Mouse (Mus musculus) MEL (cell line): Measurements from ENCODE around the gene Fosb. TPM values are rescaled to one million over a fixed set of nuclear protein-coding genes. Genes with fewer than 3 reads are reported as not detected.
"Not testable (repeated sequence)": the region's sequence is repeated elsewhere in the genome, so short reads cannot be mapped to it uniquely, and the experiment has no call there.

ENCODE experiments used
- DNase-seq: peaks from one replicate; pipeline ENCODE4 v3.0.0; 2011; ENCODE audit warnings: low read depth, low spot score
- H3K27ac ChIP-seq: 2 replicates; pipeline ENCODE4 v1.5.1; 2012; ENCODE audit warnings: low read depth, mild to moderate bottlenecking, control low read depth, low read length, moderate library complexity; ENCODE audit not compliant: control insufficient read depth
- H3K27me3 ChIP-seq, 2 experiments: fragments of 150-350 bp in 1 of 2; sonication (generic) in 1 of 2; 2 replicates each; pipeline ENCODE4 v1.6.1; 2012; ENCODE audit warnings: low read length in 2 of 2, mild to moderate bottlenecking in 2 of 2, improper control_type of control experiment in 1 of 2, moderate library complexity in 1 of 2; ENCODE audit not compliant: insufficient read depth in 2 of 2, control insufficient read depth in 1 of 2
- H3K36me3 ChIP-seq, 2 experiments: 2 replicates each; pipeline ENCODE4 v1.6.1; 2012 to 2014; ENCODE audit warnings: low read length in 2 of 2, improper control_type of control experiment in 1 of 2, inconsistent platforms in 1 of 2, mild to moderate bottlenecking in 1 of 2; ENCODE audit not compliant: insufficient read depth in 2 of 2, control insufficient read depth in 1 of 2
- H3K4me1 ChIP-seq, 2 experiments: fragments of 150-350 bp in 1 of 2; sonication (generic) in 1 of 2; 2 replicates each; pipeline ENCODE4 v1.6.1; 2012; ENCODE audit warnings: low read length in 2 of 2, improper control_type of control experiment in 1 of 2, mild to moderate bottlenecking in 1 of 2; ENCODE audit not compliant: insufficient read depth in 2 of 2, control insufficient read depth in 1 of 2
- H3K4me3 ChIP-seq, 2 experiments: fragments of 150-350 bp in 1 of 2; sonication (generic) in 1 of 2; 2 replicates each; pipeline ENCODE4 v1.5.1; 2012; ENCODE audit warnings: low read depth in 2 of 2, low read length in 2 of 2, mild to moderate bottlenecking in 2 of 2, moderate library complexity in 2 of 2, control low read depth in 1 of 2, improper control_type of control experiment in 1 of 2; ENCODE audit not compliant: control insufficient read depth in 1 of 2, insufficient read depth in 1 of 2
- H3K79me2 ChIP-seq: 2 replicates; pipeline ENCODE4 v1.6.1; 2012; ENCODE audit warnings: mild to moderate bottlenecking, low read length, moderate library complexity; ENCODE audit not compliant: control insufficient read depth, poor library complexity, insufficient read depth
- H3K9ac ChIP-seq: 2 replicates; pipeline ENCODE4 v1.6.1; 2012; ENCODE audit warnings: low read depth, mild to moderate bottlenecking, control low read depth, low read length, moderate library complexity; ENCODE audit not compliant: control insufficient read depth, poor library complexity, severe bottlenecking
- H3K9me3 ChIP-seq: fragments of 150-350 bp; sonication (generic); replicated peaks from 2 replicates; pipeline ENCODE4 v1.6.1; 2012; ENCODE audit warnings: mild to moderate bottlenecking, low read length, improper control_type of control experiment, moderate library complexity; ENCODE audit not compliant: insufficient read depth
- CTCF ChIP-seq, 3 experiments: IDR thresholded peaks in 2 of 3; conservative IDR thresholded peaks in 1 of 3; 2 replicates each; pipeline ENCODE4 v1.5.1; 2011 to 2012; ENCODE audit warnings: low read length in 3 of 3, low read depth in 2 of 3, mild to moderate bottlenecking in 2 of 3, improper control_type of control experiment in 1 of 3, inconsistent platforms in 1 of 3, mixed read lengths in 1 of 3, moderate library complexity in 1 of 3; ENCODE audit not compliant: control insufficient read depth in 1 of 3, insufficient read depth in 1 of 3, poor library complexity in 1 of 3, severe bottlenecking in 1 of 3
- E2F4 ChIP-seq: IDR thresholded peaks from 2 replicates; pipeline ENCODE4 v1.6.1; 2011; ENCODE audit warnings: low read depth, low read length, improper control_type of control experiment, borderline replicate concordance
- GABPA ChIP-seq: IDR thresholded peaks from 2 replicates; pipeline ENCODE4 v1.6.1; 2012; ENCODE audit warnings: low read depth, mild to moderate bottlenecking, inconsistent platforms, low read length, improper control_type of control experiment, moderate library complexity
- MAX ChIP-seq: IDR thresholded peaks from 2 replicates; pipeline ENCODE4 v1.6.1; 2011; ENCODE audit warnings: low read length, improper control_type of control experiment
- MXI1 ChIP-seq: IDR thresholded peaks from 2 replicates; pipeline ENCODE4 v1.6.1; 2011; ENCODE audit warnings: mild to moderate bottlenecking, low read depth, low read length, improper control_type of control experiment
- MYC ChIP-seq: IDR thresholded peaks from 2 replicates; pipeline ENCODE4 v1.6.1; 2011; ENCODE audit warnings: low read depth, mild to moderate bottlenecking, low read length, improper control_type of control experiment, moderate library complexity
- NRF1 ChIP-seq: IDR thresholded peaks from 2 replicates; pipeline ENCODE4 v1.6.1; 2014; ENCODE audit warnings: low read depth, mild to moderate bottlenecking, inconsistent platforms, low read length, improper control_type of control experiment, moderate library complexity; ENCODE audit not compliant: poor library complexity, insufficient read depth, severe bottlenecking
- RAD21 ChIP-seq: IDR thresholded peaks from 2 replicates; pipeline ENCODE4 v1.6.1; 2011; ENCODE audit warnings: mild to moderate bottlenecking, low read depth, low read length, improper control_type of control experiment
- SIN3A ChIP-seq: IDR thresholded peaks from 2 replicates; pipeline ENCODE4 v1.6.1; 2012; ENCODE audit warnings: low read length, improper control_type of control experiment, inconsistent platforms
- SMC3 ChIP-seq: IDR thresholded peaks from 2 replicates; pipeline ENCODE4 v1.6.1; 2011; ENCODE audit warnings: low read depth, low read length, improper control_type of control experiment
- USF1 ChIP-seq: IDR thresholded peaks from 2 replicates; pipeline ENCODE4 v1.6.1; 2014; ENCODE audit warnings: low read depth, mild to moderate bottlenecking, inconsistent platforms, low read length, improper control_type of control experiment, moderate library complexity
- ZC3H11A ChIP-seq: IDR thresholded peaks from 2 replicates; pipeline ENCODE4 v1.6.1; 2012; ENCODE audit warnings: low read depth, mild to moderate bottlenecking, inconsistent platforms, low read length, improper control_type of control experiment
- ZMIZ1 ChIP-seq: IDR thresholded peaks from 2 replicates; pipeline ENCODE4 v1.6.1; 2012; ENCODE audit warnings: low read depth, mild to moderate bottlenecking, inconsistent platforms, low read length, improper control_type of control experiment, moderate library complexity
- polyA plus RNA-seq, 2 experiments: library from polyadenylated mRNA; stranded (reverse) in 1 of 2; unstranded in 1 of 2; fragments of >175 nt in 1 of 2; fragments of >200 nt in 1 of 2; gene quantifications; 2 replicates each; pipeline versions ENCODE4 v1.2.1 to v1.2.4; 2012; ENCODE audit warnings: low replicate concordance in 2 of 2, low read depth in 1 of 2; ENCODE audit not compliant: insufficient read length in 2 of 2, insufficient read depth in 1 of 2, missing spikeins in 1 of 2
- total RNA-seq: library from RNA; depleted of rRNA; stranded (reverse); fragments of 300-350 nt; gene quantifications from 2 replicates; pipeline ENCODE4 v1.2.3, GENCODE M21; 2012

Fosb gene
- total and polyA plus RNA-seq, 3 experiments = 0.04 to 0.49 TPM; not detected in 1

GRCm38 (mm10) chr7:19282791-19283405, 27.0 kb downstream of the Fosb start:
- DNase-seq = peak; percentile 82
- no peaks in the 10 kb centered on the region for H3K36me3 ChIP-seq
- TF ChIP-seq GABPA (no peak), MAX (peak; percentile 68), SIN3A (peak; percentile 96), E2F4 (no peak), NRF1 (no peak), MXI1 (peak; percentile 98)
- no peaks in the 10 kb centered on the region for H3K27me3 ChIP-seq
- no peak overlapping the region for H3K27ac ChIP-seq
- peak overlapping the region; percentile 47 to 49 for H3K4me3 ChIP-seq
- H3K9ac ChIP-seq = peak overlapping the region; percentile 37
- H3K4me1 ChIP-seq = 0 out of 4 replicates have a peak, but pooled peaks cover 0 to 4% of the 10 kb centered on the region in 2 experiments
- H3K79me2 ChIP-seq = no peaks in the 10 kb centered on the region
- H3K9me3 ChIP-seq = no peaks in the 10 kb centered on the region

- H3K79me2 ChIP-seq = no peaks in the 10 kb centered on the region
- H3K36me3 ChIP-seq = no peaks in the 10 kb centered on the region
- H3K4me3 ChIP-seq = peak within 1 kb of the TSS; percentile 49 to 55
- H3K27me3 ChIP-seq = no peaks in the 10 kb centered on the region
- peak; percentile 88 for DNase-seq
- no peaks in the 10 kb centered on the region for H3K9me3 ChIP-seq
- TF ChIP-seq ZMIZ1 = no peak
- H3K4me1 ChIP-seq = 0 out of 4 replicates have a peak, but pooled peaks cover 0 to 4% of the 10 kb centered on the region in 2 experiments
- peak within 1 kb of the TSS; percentile 37 for H3K9ac ChIP-seq
- no peak within 1 kb of the TSS for H3K27ac ChIP-seq
These were observed 27.5 kb downstream of the Fosb start, which contains the start of gene Rtn2 for GRCm38 (mm10) chr7:19282385-19282784. Gene Rtn2, plus strand, starts transcription at chr7:19282624.

DNA sequence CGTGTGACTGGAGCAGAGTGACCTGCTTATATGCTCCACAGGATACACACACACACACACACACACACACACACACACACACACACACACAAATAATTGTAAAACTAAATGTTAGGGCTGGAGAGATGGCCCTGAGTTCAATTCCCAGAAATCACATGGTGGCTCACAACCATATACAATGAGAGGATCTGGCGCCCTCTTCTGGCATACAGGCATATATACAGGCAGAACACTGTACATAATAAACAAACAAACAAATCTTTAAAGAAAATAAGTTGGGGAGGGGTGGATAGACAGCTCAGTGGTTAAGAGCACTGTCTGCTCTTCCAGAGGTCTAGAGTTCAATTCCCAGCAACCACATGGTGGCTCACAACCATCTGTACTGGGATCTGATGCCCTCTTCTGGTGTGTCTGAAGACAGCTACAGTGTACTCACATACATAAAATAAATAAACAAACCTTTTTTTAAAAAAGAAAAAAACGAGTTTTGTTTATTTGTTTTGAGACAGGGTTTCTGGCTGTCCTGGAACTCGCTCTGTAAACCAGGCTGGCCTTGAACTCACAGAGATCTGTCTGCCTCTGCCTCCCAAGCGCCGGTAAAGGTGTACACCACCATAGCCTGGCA, 28.1 kb downstream of the Fosb start:
- not testable (repeated sequence) for H3K27me3 ChIP-seq

More for the DNA sequence above, 28.1 kb downstream of the Fosb start:
- not testable (repeated sequence) for H3K79me2 ChIP-seq, H3K27ac ChIP-seq, H3K9me3 ChIP-seq, H3K9ac ChIP-seq, H3K4me1 ChIP-seq, H3K36me3 ChIP-seq
- TF ChIP-seq MYC = 0 out of 2 replicates have a peak, but pooled peaks have one; percentile 56
- peak; percentile 57; the same call in 1 of the 2 replicates for TF ChIP-seq USF1
- TF ChIP-seq SMC3 = peak; percentile 58
- peak; percentile 39 to 63 (median 48) for TF ChIP-seq CTCF (IDR thresholded peaks at IDR 0.05 in 2 of 3, conservative IDR thresholded peaks at IDR 0.05 in 1 of 3; ENCODE audit: control insufficient read depth in 1 of 3, insufficient read depth in 1 of 3, low read depth in 2 of 3, low read length in 3 of 3, poor library complexity in 1 of 3, severe bottlenecking in 1 of 3)
- TF ChIP-seq RAD21 = peak; percentile 68
- peak; percentile 48; the same call in 1 of the 2 replicates for TF ChIP-seq ZC3H11A
- TF ChIP-seq SIN3A = peak; percentile 48; the same call in 1 of the 2 replicates
- peak overlapping the region in 1 of 2 experiments; percentile 55; a peak in 3 of 4 replicates for H3K4me3 ChIP-seq
- peak; percentile 69 for DNase-seq
